Mouse (Mus musculus): ENCODE measurements at regions not wholly inside any gene's neighbourhood (a gene's known extent, or its start where the extent isn't known, plus 50 kb on each side); places are given as distances from the start of the nearest gene placed in this dataset.

- TF ChIP-seq CTCF (IDR thresholded peaks at IDR 0.05; ENCODE audit: extremely low read depth, insufficient read length, insufficient replicate concordance, low read depth, low read length) (no peak), POLR2A (IDR thresholded peaks at IDR 0.05; ENCODE audit: low read depth, low read length) (no peak)
Measured at GRCm38 (mm10) chr1:121116626-121117025, 215.8 kb downstream of the Insig2 start.

All from small intestine, adult 2 months (tissue).